Mouse (Mus musculus) kidney, adult 2 months (tissue): ENCODE results near the gene Pgf.

Experiments used
- CTCF ChIP-seq: fragments of 200-500 bp; conservative IDR thresholded peaks from 2 replicates; pipeline ENCODE4 v1.5.1; 2011; ENCODE audit warnings: low read depth, mild to moderate bottlenecking, control low read depth, low read length, moderate library complexity, mixed read lengths; ENCODE audit not compliant: insufficient read depth, insufficient read length
- POLR2A ChIP-seq: fragments of 200-500 bp; IDR thresholded peaks from one replicate; pipeline ENCODE4 v1.6.1; 2011; ENCODE audit warnings: low read depth, low read length, control low read depth

- TF ChIP-seq POLR2A, result no peak
- TF ChIP-seq CTCF, result no peak
Measured at GRCm38 (mm10) chr12:85199954-85200353, 22.4 kb upstream of the Pgf start.
